Mouse (Mus musculus) kidney, postnatal 14 days (tissue): ENCODE measurements around the gene Bcl6b.

Experiments
- DNase-seq: peaks from one replicate; pipeline ENCODE4 v3.0.0; 2022; ENCODE audit warnings: mixed read lengths

The Bcl6b gene

DNA sequence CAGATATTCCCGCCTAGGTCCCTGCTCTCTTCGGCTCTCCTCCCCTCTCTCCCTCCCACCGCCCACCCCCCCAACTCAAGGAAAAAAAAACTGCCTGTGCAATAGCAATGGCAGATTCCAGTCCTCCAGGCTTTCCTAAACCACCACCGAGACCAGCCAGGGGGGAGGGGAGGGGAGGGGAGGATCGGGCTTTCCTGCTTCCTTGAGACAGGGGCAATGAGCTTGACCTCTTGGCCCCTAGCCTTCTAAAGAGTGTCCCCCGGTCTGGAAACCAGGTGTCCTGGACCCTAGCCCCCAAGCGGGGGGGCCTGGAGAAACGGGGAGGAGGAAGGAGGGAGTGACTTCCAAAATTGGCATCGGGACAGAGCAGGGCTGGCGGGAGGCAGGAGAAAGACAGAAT lies 2.9 kb upstream of the Bcl6b start:
- DNase-seq = peak; percentile 66

DNA sequence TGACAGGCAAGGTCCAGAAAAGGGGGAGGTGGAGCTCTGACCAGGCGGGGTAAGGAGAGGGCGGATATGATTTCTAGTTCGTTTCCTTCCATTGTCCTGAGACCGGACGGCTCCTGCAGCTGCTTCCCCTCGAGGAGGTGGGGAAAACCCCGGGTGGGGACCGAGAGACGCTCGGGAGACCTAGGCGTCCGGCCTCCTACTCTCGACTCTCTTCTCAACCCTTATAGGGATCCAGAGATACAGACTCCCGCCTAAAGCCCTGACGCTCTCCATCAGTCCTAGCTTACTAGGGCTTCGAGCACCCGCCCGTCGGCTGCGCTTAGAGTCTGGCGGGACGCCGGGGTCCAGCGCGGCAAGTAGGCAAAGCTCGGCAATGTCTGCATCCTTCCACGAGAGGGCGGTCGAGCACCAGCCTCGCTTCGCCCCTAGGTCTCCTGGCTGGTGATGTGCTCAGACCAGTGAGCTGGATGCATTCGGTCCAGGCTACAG lies 685 bp upstream of the Bcl6b start:
- peak; percentile 90 for DNase-seq

DNA sequence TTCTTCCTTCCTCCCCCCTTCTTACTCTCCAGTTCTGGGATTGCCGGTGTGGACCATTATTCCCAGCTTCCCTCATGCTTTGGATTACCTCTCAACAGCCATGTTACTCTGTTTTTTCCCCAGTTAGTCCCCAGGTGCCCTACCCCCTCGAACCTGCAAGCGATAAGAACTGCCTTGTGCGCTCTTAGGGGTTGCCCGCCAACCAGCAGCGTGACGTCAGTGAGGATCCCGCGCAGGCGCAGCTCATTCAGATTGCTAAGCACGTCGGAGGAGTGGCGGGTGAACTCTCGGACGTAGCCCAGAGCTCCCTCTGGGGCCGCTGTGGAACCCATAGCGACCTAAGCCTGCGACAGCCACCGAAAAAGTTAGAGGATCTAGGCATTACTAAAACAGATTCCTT lies 770 bp downstream of the Bcl6b start:
- DNase-seq = peak; percentile 91

DNA sequence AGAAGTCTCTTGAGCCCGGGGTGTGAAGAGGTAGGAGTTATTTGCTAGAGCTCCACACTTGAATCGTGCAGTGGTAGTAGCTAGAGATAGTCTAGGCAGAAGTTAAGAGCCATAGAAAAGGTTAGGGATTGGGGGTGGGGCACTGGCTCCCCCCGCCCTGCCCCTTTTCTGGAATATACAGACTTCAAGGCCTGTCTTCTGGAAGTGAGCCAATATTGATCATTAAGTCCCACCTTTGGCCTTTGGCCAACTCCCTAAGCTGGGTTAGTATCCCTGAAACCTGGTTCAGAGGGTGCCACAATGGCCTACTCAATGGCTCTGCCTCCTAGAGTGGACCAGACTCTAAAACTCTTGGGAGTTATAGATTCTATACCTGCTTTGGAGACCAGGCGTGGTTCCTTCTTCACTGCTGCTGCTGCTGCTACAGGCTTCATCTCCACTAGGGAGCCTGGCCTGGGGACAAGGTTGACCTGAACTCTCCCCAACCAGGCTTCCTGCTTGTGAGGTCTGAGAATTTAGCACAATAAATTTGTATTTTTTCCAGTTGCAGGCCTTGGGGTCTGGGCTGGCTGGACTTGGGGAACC lies 1.8 kb downstream of the Bcl6b start:
- DNase-seq = no peak

DNA sequence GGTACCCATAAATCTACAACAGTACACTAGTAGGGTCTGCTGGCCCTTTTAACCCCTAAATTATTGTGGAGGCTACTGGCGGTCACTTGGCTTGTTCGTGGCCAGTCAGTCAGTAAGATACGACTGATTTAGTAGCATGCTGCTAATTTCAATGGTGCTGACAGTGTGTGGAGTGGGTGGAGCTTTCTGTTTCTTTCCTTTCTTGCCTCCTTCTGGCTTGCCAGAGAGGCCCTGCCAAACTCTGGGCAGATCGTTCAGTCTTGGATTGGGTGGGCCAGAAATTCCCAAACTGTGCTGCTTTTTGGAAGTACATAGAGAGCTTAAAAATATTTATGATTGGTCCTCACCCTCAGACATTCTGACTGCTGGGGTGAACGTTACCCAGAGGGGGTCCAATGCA lies 2.5 kb downstream of the Bcl6b start:
- DNase-seq = no peak

DNA sequence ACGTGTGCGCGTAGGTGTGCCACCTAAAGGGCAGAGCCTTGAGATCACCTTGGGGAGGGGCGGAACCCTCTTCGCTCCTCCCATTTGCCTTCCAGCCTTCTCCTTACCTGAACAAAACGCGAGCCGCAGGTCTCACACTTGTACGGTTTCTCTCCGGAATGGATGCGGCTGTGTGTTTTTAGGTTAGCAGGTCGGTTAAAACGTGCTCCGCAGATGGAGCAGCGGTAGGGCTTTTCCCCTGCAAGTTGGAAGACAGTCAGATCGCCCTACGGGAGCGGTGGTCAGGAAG lies 3.1 kb downstream of the Bcl6b start:
- peak; percentile 55 for DNase-seq

DNA sequence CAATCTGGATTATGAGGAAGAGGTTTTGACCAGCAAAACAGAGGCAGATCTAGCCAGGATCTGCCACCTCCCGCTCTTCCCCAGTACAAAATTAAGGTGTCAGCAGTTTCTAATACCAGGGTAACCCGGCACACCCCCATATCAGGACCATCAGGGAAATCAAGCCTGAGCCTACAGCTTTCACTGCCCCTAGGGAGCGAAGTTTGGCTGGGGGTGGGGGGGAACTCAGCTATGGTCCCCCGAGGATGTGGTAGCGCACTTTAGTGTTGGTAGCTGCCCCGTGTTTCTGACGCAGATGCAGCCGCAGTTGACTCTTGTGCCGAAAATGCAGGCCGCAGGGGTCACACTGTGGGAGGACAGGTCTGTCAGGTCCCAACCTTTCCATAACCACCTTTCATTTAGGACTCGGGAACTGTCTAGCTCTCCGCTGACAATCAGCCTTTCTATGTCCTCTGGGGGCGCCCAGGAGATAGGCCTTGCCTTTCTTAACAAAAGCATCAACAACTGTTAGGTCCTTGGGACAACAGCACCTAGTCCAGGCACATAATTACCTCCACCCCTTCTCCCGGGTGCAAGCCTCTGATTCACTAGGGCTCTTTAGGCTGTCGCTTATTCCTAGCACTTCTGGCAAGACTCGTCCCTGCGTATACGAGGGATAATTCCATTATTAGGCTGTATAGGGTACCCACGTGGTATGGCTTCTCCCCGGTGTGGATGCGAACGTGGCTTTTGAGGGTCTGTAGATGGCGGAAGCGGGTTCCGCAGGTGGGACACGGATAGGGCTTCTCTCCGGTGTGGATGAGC lies 3.6 kb downstream of the Bcl6b start:
- peak; percentile 17 for DNase-seq

DNA sequence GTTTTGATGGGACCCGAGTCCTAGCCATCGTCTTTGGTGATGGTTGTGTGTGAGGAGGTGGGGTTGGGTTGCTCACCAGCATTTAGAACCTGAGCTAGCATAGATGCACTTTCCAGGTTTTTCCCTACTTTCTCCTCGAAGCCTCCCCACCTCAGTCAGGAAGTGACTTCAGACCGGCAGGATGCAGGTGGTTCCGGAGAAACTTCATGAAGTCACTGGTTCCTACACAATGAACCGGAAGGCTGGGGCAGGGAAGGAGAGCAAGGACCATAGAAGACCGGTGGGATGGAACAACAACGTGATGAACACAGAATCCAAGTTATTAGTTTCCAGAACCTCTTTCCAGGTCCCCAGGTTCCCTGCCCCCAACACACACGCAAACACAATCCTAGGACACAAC lies 5.9 kb downstream of the Bcl6b start:
- peak; percentile 74 for DNase-seq

DNA sequence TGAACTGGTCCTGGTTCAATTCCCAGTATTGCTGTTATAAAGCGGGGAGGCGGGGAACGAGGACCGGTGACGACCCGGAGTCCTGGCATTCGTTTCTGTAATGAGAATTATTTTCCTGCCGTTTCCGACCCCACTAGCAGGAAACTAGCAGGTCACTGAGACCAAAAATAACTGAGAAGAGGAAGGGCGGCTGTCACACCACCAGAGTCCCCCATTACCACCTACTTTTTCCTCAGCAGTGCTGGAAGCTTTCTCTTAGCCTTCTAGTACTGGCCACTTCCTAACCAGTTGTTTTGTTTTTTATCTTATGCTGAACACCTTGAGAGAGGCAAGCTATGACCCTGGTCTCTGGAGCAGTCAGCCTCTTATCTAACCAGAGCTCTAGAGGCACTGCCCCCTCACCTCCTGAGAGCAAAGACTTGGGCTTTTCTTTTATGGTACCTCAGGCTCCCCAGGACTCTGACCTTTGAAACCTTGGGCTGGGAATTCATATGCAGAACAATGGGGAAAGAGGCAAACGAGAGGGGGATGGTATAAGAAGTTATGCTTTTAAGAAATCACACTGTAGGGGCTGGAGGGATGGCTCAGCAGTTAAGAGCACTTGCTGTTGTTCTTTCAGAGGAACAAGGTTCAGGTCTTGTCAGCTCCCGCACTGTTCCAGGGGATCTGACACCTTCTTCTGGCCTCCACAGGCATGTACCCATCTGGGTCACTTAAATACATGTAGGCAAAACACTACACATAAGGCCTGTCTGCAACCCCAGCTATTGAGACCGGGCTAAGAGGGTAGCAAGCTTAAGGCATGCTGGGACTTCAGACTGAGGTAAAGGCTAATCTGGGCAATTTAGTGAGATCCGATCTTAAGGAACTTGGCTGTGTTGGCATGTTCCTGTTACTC lies 7.7 kb downstream of the Bcl6b start:
- DNase-seq = peak; percentile 70

DNA sequence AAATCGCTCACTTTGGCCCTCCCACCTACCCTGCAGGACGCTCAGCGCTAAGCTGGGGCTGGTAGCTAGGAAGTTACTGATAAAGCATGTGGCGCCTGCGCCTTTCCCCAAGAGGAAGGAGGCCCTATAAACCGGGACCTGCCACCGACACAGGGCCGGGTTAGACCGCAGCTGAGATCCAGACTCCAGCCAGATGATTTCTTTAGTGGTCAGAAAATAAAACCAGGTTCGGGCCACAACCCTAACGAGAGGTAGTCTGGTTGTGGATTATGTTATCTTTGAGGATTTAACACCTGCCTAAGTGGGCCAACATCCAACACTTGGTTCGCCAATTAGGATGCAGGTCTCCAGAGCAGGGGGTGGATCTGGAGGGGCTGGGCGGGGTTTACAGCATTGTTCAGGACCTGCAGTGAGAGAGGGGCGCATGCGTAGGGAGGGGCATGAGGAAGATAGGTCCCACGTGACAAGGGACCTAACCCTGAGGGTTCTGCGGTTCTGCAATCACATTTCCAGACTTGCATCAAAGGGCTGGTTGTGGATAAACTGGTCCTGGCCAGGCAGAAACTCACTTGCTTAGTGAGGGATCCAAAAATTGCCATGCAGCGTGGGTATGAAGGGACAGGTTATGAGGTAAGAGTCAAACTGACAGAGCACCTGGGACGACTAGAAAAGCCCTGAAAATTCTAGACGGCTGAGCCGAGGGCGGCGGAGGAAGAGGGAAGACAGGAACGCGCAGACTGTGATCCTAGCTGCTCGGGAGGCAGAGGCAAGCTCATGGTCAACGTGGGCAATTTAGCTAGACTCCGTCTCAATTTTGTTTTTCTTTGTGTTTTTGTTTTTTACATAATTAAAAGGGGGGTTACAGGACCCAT lies 8.6 kb downstream of the Bcl6b start, which contains the start of gene Slc16a13:
TSS of gene Slc16a13 (minus strand) at position 334 of the 872 bp plus-strand sequence.
- DNase-seq = peak; percentile 98

DNA sequence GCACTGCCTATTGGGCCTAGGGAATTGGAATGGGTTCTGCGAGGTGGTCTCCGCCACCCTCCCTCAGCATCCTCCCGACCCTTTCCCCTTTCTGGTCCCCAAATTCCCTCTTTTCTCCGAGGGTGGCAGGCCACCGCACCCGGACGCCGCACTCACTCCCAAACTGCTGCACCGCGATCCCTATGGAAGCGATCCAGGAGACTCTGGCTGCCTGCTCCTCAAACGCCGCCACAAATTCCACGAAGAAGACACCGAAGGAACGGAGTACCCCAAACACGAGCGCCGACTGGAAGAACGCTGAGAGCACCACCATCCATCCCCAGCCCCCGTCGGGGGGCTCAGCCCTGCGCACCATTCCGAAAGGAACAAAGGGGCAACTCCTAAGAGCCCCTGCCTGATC lies 9.3 kb downstream of the Bcl6b start:
- DNase-seq = no peak

DNA sequence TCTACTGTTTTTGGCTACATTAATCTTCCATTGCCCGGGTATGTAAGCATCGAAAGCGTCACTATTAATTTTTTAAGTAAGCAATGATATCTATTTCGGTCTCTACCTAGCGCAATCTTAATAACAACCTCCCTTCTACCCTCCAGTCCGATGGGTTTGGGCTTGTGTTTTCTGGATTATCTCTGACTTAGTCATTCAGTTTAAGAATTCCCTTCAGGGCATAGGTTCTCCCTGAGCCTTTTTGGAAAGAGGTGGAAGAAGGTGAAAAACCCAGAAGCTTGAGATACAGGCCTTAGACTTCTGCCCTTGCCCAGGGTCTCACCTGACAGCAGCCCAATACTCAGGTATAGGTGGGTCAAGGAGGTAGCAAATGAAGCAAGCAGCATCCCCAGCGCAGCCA lies 9.7 kb downstream of the Bcl6b start:
- DNase-seq = no peak

DNA sequence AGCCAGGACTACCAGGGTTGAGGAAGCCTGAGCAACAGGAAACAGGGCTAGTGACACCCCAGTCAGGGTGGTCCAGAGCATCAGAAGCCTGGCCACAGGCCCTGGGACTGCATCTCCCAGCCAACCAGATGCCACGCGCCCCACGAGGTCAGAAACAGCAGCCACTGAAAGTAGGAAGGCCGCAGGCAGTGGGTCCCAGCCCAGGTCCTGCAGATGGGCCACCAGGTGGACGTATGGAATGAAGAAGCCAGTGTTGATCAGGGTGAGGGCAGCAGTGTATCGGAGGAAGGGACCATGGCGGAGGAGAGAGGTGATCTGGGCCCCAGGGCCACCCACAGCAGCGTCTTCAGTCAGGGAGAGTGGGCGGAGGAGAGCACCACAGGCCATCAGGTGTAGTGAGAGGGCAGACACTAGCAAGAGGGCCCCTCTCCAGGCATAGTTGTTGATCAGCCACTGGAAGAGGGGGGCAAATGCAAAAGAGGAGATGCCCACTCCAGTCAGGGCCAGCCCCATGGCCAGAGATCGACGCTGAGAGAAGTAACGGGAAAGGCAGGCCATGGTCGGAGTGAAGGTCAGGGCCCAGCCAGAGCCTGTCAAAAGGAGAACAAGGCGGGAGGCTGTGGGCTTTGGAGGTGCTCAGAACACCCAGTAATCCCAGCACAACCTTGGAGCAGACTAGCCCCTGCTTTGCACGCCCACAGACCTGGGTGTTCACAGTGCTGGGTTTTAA lies 10.7 kb downstream of the Bcl6b start:
- DNase-seq = peak; percentile 44

DNA sequence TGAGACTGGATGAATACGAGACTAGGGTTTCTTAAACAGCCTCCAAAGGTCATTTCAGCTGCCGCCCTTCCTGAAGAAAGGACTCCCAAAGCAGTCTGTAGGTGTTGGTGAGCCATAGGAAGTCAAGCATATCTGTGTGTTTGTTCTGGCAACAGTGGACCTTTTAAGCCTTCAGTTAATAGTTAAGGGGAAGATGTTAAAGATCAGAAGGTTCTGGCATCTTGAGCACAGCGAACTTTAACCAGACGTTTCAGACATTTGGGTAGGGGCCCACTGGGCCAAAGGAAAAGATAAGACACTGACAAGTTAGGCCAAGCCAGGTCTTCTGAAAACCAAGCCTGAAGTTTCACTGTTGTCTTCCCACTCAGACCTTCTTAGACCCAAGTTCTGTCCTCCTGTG lies 11.6 kb downstream of the Bcl6b start:
- DNase-seq = peak; percentile 78

DNA sequence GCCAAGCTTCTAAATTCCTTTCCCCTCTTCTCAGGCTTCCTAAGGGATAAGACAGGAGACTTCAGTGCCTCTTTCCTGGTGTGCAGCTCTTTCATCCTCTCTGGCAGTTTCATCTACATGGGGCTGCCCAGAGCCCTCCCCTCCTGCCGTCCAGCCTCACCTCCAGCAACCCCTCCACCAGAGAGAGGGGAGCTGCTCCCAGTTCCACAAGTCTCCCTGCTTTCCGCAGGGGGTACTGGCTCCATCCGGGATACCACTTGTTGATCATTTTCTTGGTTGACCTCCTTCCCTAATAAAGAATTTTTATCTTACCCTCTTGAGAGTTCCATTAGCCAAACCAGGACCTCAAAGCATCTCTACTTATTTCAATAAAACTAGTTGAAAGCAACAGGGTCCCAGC lies 13.5 kb downstream of the Bcl6b start:
- no peak for DNase-seq

DNA sequence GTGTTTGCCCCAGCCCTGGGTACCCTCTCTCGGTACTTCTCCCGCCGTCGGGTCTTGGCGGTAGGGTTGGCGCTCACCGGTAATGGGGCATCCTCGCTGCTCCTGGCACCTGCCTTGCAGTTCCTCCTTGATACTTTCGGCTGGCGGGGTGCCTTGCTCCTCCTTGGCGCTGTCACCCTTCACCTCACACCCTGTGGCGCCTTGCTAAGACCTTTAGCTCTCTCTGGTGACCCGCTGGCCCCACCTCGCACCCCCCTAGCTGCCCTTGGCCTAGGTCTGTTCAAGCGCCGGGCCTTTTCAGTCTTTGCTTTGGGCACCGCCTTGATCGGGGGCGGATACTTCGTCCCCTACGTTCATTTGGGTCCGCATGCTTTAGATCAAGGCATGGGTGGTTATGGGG lies 14.3 kb downstream of the Bcl6b start:
- DNase-seq = peak; percentile 53

DNA sequence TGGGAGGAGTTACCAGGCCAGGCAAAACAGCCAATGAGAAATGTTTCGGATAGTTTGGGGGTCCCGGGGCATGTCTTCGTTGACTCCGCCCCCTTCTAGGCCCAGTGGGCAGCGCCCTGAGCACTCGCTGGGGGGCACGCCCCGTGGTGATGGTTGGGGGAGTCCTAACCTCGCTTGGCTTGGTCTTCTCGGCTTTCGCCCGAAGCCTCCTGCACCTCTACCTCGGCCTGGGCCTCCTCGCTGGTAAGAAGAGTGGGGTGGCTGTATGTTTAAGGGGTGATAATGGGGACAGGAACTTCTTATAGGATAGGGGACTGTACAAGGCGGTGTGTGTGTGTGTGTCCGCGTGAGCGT lies 14.8 kb downstream of the Bcl6b start:
- DNase-seq = no peak

DNA sequence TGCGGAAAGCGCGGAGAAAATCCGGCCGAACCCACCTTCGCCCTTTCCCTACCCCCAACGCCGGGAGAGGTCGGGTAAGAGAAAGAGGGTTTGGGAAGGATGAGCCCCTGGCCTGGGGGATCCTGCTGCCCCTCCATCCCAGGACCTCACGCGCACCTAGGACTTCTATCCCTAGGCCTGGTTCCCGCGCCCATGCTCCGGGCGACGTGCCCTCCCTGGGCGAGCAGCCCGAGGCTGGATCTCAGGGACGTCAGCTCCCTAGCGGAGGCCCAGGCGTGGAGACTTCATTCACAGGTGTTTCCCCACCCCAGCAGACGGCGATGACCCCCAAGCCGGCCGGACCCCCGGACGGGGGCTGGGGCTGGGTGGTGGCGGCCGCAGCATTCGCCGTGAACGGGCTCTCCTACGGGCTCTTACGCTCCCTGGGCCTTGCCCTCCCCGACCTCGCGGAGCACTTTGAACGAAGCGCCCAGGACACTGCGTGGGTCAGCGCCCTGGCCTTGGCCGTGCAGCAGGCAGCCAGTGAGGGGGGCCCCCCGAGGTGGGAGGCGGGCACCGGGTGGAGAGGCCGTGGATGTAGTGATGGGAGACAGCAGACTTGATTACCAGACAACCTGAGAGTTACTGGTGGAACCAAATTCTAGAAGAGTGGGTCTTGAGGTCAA lies 15.3 kb downstream of the Bcl6b start:
- peak; percentile 84 for DNase-seq

DNA sequence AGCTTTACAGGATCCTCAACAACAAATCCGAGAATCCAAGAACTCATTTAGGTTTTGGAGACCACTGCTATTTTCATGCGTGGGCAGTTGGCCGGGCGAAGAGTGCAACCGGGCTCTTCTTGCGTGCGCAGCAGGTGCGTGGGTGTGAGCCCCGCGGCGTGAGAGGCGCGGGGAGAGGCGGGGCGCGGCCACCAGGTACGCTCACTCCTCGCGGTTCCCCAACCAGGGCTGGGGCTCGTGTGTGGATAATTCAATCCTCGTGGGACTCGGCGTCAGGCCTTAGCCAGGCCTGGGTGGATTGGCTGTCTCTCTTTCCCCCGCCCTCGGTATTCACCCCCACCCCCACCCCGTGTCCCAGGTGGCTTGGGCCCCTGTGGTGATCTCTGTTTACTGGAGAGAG lies 15.9 kb downstream of the Bcl6b start:
- no peak for DNase-seq

DNA sequence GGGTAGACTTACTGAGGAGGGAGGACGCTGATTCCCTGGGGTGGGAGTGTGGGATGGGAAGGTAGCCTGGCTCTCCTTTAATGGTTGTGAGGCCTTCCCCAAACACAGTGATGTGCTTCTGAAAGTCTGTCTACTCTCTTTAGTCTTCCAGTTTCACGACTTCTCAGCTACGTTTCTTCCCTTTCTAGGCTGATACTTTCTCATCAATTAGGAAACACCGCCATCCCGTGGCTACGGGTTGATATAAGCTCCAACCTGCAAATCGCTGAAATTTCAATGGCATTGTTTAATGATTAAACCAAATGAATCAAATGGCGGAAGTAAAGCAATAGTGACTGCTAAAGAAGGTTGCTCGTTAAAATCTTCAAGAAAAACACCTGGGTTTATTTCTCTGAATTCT lies 16.7 kb downstream of the Bcl6b start:
- DNase-seq = peak; percentile 87

DNA sequence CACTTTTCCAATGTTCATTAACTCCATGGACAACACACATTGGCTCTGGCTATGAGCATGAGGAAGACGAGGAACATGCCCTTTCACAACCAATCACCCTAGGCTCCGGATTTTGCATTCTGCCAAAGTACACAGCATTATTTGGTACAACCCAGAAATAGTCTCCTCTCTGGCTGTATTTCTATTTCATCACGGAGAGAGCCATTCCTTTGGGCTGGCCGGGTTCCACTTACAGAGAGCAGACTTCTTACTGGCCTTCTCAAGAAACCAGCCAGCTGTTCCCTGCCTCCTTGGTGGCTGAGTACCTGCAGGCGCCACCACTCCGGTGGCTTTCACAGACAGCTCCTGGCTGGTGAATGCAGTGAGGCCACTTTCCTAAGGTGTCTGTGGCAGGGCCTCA lies 17.2 kb downstream of the Bcl6b start, which contains the start of gene Slc16a11:
TSS of gene Slc16a11 (plus strand) at position 330 of the 400 bp plus-strand sequence.
- no peak for DNase-seq
